Mouse (Mus musculus) lung, postnatal 25 days (tissue): ENCODE data around the gene Pitpnm1.
"Not testable (repeated sequence)": the region's sequence is repeated elsewhere in the genome, so short reads cannot be mapped to it uniquely, and the experiment has no call there.

Experiments
- DNase-seq: peaks from one replicate; pipeline ENCODE4 v3.0.0; 2022; ENCODE audit warnings: low spot score

Pitpnm1 gene

DNA sequence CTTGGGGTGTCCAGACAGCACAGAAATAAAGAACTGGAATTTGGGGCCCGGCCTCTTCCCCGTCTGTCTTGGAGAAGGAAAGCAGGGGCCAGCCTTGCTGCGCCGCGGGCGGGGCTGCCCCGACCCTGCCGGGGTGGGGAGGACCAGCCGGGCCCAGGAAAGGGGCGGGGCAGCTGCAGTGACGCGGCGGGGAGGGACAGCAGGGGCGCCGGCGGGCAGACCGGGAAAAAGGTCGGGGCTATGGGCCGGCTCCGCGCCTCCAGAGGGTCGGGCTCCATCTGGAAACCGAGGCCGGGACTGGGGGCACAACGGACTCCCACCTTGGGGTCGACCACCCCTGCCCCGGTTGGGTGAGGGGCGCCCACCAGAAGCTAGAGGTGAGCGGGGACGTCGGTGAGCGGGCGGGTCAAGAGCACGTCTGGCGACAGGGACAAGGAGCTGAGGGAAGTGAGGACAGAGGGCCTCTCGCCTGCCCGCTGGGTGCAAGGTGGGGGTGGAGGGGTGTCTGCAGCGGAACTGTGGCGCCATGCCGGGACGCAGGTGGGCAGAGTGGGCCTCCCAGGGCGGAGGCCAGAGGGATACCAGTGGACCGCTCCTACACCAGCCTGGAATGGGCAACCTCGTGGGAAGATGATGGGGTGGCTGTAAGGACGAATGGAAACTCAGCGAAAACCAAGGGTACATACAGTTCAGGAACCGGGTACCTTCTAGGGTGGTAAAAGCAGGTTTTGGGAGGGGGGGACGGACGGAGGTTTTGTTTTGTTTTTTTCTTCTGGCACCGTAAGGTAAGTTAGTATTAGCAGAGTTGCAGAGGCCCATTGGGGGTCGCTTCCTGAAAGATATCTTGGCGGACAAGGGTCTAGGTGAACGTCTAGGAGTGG, at the start of gene Pitpnm1:
Gene Pitpnm1, plus strand, starts transcription at position 162 of the 881 bp plus-strand sequence.
- DNase-seq: peak; percentile 83

DNA sequence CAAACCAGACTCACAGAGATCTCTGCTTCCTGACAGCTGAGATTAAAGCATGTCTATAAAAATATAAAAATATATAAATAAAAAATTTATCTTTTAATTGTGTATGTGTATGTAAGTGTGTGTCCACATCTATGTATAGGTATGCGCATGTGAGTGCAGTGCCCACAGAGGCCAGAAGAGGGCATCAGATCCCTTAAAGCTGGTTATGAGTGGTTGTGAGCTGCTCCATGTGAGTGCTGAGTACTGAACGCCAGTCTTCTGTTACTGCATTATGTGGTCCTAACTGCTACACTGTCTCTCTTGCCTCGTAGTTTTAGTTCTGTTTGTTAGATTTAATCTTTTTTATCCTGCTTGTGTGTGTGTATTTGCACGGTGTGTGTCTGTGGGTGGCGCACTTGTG, 48.8 kb upstream of the Pitpnm1 start:
- no peak for DNase-seq

DNA sequence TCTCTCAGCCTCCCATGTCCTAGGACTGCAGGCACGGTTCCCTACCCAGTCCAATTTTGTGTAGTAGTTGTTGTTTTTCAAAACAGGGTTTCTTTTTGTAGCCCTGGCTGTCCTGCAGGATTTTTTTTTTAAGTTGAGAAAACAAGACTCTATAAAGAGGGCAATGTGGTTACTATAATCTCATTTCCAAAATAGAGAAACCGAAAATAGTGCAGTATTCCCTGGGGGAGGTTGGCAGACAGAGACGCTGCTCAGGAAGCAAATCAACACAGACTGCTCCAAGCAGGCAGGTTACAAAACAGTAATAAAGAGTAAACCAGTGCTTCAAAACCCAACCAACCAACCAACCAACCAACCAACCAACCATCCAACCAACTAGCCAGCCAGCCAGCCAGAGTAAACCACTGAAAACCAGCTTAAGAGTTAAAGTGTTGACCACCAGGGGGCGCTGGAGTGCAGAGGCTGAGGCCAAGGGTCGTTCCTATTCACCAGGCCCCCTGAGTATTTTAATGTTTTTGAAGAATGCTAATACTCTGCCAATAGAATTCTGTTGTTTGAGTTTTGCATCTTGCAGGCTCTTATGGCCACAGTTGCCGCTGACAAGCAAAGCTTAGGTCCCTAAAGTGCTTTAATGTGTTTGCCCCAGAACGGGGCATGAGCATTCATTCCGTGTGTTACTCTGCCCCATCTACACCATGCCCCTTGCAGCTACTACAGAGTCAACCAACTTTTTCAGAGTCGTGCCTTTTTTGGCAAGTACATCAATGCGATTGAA, 47.9 kb upstream of the Pitpnm1 start:
- peak; percentile 66 for DNase-seq

DNA sequence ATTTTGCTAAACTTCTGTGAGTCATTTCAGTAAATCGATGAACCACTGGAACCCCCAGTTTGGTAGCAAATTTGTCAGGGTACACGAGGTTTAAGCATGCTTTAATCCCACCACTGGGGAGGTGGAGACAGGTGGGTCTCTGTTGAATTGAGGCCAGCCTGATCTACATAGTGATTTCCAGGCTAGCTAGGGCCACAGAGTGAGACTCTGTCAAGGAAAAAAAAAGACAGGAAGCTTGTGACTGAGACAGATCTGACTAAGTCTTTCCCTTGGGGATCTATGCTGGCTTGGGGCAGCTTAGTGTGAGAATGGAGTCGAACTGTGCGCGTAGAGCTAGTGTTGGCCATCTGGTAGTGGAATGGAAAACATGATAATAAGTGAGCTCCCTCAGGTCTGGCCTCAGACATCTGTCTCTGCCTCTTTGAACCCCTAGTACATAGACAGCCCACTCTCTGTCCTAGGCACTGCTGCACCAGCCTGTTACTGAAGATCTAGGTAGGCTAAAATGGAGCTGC, 47.2 kb upstream of the Pitpnm1 start:
- no peak for DNase-seq

DNA sequence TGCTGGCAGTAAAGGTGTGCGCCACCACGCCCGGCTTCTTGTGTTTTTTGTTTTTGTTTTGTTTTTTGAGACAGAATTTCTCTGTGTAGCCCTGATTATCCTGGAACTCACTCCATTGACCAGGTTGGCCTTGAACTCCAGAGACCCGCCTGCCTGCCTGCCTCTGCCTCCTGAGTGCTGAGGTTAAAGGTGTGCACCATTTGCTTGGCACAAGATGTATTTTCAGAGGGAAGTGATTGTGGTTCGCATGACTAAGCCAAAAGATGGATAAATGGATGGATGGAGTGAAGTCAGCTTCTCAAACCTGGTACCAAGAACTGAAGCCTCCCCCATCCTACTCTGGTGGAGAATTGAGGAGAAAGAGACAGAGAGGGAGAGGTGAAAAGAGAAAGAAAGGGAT, 45.2 kb upstream of the Pitpnm1 start:
- no peak for DNase-seq

DNA sequence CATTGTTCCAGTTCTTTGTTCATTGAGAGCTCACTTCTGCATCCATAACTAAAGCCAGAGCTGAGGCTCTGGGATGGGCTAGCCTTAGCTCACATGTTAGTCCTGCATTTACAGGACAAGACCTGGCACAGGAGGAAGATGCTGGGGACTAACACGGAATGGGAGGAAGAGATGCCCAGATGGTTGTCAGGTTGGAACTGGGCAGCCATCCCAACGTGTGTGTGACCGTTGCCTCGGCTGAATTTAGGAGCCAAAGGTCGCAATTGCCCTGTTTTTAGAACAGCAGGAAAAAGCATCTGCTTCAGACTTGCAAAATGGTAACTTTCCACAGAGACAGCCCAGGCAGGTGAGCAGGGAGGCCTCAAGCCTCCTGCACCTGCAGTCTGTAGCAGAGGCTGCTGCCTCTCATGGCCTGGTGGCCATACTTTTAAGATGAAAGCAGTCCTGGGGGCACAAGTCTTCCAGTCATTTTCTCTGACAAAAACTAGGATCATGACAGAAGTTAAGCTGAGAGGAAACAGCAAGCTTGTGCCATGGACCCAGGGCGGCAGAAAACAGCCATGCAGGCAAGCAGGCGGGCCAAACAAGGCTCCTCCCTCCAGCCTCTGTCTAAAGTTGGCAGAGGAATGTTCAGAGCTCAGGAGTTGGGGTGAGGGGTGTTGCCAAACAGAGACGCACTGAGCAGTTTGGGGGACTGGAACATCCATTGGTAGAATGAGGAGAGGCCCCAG, 44.4 kb upstream of the Pitpnm1 start:
- DNase-seq: no peak

DNA sequence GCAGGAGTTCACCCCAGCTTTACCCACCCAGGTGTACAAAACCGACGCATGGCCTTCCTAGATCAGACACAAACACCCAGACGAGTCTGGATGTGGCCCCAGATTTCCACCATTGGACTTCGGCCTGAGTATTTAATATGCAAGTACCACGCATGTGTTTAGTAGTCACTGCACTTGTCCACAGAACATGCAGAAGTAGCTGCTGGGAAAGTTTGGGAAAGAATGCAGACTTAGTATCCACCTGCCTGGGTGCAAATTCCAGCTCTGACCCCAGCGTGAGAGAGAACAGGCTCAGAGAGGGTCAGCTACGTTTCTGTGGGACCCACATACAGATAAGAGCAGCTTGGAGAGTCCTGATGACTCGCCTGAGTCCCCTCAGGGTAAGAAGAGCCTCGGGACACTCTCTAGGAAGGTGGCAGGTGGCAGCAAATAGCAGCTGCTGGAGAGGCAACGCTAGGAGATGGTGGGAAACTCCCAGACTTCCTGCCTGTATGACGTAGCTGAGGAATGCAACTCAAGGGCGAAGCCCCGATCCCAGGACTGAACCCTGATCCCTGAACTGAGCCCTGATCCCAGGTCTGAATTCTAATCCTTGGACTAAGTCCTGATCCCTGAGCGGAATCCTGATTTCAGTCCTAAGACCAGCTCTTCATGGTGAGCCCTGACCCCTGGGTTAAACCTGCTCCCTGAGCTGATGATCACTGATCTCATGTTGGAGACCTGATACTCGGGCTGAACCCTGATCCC, 43.7 kb upstream of the Pitpnm1 start:
- no peak for DNase-seq

DNA sequence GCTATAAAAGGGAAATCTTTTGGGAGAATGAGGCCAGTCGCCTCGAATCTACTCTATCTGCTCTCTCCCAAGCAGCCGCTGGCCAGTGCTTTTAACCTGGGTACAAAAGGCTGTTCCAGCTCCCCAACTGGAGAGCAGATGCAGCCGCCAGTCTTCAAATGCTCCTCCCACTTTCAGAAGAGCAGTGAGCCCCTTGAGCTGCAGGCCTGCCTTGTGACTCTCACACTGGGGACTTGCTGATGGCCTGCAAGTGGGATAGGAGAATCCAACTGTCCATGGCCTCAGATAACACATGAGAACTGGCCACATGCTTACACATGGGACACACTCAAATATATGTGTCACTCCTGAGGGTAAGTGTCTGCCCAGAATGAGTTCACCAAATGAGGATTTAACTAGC, 43.1 kb upstream of the Pitpnm1 start:
- no peak for DNase-seq

DNA sequence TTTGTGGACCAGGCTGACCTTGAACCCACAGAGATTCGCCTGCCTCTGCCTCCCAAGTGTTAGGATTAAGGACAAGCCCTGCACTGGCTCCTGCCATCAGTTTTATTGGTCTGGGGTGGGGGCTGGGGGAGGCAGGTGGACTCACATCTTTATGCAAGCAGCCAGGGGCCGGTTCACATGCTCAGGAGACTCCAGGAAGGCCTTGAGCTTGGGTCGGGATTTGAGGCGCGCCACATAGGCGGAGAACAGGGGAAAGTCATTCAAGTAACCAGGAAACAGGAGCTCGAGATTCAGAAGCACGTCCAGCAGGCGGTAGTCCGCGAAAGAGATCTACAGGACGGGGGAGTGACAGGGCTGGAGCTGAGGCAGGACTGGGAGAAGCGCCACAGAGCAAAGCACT, 42.4 kb upstream of the Pitpnm1 start:
- DNase-seq: no peak

DNA sequence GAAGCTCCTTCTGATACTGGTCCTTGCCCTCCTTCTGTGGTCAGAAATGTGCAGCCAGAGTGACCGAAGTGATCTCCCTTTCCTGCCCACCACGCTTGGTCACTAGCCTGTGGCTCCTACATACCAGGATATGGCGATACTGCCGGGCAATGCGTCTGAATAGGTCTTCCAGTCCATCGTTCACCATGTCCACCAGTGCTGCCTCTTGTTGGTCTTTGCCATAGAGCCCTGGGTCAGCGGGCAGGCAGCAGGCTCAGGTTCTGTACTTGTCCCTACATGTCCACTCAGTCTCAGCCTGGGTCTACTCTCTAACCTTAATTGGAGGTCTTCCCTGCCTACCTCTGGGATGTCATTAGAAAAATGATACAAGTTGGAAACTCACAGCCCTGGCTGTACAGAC, 41.8 kb upstream of the Pitpnm1 start:
- no peak for DNase-seq

DNA sequence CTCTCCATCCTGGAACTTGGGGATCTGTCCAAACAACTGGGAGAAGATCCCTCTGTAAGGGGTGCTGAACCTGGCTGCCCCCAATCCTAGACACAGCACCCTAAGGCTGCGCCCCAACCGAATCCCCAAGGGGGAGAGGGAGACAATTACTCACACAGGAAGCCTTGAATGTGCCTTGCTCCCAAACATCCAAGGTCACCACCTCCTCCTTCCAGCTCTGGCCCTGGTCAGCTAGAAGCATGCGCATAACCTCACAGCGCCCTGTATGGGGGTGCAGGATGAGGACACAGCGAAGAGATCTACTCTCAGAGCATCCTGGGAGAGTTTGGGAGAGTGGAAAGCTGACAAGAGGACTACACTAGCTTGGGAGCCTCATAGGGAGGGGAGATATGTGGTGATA, 41.2 kb upstream of the Pitpnm1 start:
- DNase-seq: no peak

DNA sequence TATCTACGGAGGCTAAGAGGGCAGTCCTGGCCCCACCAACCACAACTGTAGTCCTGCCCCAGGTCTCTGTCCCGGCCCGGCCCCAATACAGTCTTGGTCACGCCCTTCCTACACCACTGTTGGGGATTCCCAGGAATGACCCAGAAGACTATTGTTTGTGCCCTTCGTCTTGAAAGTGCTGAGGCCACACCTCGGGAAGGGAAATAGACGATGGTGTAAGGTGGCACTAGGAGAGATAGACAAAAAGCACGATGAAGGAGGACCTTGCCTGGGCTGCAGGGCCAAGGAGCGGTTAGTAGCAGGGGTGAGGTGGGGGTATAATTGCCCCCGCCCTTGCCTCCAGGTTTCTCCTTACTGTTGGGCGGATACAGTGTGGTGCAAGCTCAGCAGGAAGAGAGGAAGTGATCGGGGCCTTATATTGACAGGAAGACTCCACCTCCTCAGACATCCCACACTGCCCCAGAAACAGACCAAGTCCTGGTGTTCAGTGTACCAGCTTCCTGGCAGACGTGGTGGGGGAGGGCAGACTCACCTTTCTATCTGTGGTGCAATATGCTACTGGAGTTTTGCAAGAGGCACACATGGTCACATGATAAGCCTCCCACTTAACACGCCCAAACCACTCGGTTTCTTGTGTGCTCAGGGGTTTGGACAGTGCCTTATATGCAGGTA, 40.6 kb upstream of the Pitpnm1 start, which contains the start of gene Gstp3:
Gene Gstp3, minus strand, starts transcription at position 501 of the 672 bp plus-strand sequence.
- peak; percentile 70 for DNase-seq

DNA sequence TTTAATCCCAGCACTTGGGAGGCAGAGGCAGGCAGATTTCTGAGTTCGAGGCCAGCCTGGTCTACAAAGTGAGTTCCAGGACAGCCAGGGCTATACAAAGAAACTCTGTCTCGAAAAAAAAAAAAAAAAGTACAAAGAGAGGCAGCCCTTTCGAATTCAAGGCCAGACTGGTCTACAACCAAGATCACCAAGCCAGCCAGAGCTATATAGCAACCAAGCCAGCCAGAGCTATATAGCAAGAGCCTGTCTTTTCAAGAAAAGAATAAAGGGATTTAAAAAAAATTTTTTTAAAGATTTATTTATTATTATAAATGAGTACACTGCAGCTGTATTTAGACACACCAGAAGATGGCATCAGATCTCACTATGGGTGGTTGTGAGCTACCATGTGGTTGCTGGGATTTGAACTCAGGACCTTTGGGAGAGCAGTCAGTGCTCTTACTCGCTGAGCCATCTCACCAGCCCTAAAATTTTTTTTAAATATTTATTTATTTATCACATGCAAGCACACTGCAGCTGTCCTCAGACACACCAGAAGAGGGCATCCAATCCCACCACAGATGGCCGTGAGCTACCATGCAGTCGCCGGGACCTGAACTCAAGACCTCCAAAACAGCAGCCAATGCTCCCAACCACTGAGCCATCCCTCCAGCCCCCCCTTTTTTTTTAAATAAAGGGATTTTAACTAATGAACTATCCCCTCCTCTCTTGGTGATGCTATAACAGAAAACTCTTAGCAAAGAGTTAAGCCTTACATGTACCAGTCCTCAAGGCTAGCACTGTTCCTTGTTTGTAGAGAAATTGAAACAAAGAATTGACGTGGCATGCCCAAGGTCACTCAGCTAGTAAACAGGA, 39.5 kb upstream of the Pitpnm1 start:
- DNase-seq: not testable (repeated sequence)

DNA sequence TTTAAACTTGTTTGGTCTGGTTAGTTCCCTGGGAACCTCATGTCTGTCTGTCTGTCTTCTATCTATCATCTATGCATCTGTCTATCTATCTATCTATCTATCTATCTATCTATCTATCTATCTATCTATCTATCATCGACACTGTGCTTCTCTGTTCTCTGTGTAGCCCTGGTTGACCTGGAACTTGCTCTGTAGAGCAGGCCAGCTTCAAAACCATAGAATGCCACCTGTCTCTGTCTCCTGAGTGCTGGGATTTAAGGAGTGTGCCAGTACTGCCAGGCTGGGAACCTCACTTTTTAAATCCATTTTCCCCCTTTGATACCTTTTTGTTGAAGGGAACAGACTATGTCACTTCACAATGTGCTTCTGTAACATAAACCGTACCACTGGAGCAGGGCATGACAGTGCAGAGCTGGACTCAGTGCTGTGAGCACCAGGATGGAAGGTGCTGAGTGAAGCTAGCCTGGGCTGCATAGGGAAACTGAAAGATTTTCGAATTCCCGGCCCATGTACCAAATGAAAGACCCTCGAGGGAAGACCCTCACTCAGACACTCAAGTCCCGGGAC, 38.8 kb upstream of the Pitpnm1 start:
- no peak for DNase-seq

DNA sequence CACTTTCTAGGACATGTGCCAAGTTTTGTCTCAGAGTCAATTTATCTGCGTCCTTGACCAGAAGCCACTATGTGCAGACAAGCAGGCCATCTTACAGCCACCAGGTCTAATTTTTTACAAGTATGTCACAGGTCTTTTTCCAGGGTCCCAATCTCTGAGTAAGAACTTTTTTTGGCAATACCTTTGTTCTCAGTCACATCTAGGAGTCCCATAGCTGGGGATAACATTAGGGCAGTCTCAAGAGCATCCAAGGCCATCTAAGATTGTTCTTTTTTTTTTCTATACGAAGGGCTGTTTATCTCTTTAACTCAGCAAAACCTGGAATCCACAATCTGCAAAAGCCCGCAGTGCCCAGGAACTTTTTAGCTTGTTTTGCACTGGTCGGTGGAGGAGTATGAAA, 36.4 kb upstream of the Pitpnm1 start:
- not testable (repeated sequence) for DNase-seq

DNA sequence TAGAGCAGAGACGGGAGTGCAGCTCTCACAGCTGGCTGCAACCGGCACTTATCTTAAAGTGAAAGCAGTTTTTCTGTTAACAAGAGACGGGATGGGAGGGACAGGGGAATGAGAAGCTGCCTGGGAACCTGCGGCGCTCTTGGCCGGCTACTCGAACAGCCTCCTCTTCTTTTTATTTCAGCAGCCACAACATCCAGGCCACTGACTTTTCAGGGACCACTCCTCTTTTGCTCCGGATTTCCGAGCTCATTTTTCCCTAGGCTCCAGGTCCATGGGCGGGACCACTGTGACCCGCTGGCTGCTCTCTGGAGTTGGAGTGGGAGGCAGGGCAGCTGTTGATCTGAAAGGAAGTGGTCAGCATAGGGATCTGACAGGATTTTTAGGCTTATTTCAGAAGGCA, 35.3 kb upstream of the Pitpnm1 start:
- DNase-seq: not testable (repeated sequence)

DNA sequence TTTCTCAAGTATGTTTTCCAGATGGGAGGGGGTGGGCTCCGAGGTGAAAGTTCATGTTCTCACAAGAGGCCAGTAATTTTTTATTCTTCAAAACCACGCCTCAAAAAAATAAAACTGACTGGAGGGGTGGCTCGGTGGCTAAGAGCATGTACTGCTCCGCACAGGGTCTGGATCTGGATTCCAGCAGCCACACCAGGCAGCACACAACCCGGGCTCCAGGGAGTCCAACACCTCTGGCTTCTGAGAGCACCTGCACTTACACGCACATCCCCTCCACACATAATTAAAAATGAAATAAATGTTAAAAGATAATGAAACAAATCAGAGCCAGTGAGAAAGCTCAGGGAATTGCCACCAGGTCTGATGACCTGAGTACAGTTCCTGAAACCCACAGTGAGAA, 33.5 kb upstream of the Pitpnm1 start:
- no peak for DNase-seq

DNA sequence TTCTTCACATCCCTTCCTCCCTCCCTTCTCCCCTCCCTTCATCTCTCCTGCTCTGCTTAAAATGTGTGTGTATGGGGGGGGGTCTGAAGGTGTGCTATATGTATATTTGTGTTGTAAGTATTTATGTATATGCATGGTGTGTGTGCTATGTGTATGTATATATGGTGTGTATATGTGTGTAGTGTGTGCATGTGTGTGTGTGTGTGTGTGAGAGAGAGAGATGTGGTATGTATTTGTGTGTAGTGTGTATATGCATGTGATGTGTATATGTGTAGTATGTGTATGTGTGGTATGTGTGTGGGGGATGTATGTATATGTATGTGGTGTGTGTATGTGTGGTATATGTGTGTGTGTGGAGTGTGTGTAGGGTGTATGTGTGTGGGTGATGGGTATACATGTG, 32.9 kb upstream of the Pitpnm1 start:
- no peak for DNase-seq

DNA sequence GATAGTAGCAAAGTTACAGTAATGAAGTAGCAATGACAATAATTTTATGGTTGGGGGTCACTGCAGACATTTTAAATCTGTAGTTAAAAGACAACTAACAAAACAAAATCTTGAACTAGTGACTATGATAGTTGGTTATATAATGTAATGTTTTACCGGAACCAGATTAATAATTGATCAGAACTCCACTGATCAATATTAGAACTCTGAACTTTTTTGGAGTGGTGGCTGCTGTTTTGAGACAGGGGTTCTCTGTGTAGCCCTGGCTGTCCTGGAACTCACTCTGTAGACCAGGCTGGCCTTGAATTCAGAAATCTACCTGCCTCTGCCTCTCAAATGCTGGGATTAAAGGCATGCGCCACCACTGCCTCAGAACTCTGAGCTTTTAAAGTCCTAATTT, 31.6 kb upstream of the Pitpnm1 start:
- not testable (repeated sequence) for DNase-seq
